Mouse (Mus musculus) spleen, adult 12 weeks (tissue): ENCODE measurements around the gene Grin2b.
"Not testable (repeated sequence)": the region's sequence is repeated elsewhere in the genome, so short reads cannot be mapped to it uniquely, and the experiment has no call there.

ENCODE experiments used
- DNase-seq: peaks from one replicate; pipeline ENCODE4 v3.0.0; 2022; ENCODE audit warnings: low spot score

The Grin2b gene

DNA sequence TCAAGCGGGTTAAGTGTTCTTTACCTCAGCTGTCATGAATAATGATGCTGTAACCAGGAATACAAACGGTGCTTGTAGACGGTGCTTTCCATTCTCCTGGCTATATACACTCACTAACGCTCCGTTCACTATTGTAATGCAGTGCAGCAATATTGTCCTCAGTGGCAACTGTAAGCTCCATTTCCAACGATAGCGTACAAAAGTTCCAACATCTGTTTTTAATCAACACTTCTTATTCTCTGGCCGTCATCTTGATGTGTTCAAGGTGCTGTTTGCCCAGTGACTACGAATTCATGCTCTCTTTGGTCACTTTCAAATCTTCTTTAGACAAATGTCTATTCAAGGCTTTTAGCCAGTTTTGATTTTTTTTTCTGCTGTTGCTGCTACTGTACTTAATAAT lies 480.8 kb downstream of the Grin2b start:
- DNase-seq = no peak

DNA sequence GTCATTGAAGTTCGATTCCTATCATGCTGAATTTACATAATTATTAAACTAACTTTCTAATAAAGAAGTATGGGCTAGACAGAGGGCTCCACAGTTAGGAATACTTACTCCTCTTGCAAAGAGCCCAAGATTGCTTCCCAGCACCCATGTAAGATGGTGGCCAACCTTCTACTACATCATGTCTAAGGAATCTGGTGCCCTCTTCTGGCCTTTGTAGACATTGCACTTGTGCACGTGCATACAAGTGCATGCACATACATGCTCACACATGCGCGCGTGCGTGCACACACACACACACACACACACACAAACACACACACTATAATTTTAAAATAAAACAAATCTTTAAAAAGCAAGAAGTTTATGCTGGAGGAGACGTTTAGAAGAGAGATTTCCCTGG lies 481.8 kb downstream of the Grin2b start:
- DNase-seq = no peak

DNA sequence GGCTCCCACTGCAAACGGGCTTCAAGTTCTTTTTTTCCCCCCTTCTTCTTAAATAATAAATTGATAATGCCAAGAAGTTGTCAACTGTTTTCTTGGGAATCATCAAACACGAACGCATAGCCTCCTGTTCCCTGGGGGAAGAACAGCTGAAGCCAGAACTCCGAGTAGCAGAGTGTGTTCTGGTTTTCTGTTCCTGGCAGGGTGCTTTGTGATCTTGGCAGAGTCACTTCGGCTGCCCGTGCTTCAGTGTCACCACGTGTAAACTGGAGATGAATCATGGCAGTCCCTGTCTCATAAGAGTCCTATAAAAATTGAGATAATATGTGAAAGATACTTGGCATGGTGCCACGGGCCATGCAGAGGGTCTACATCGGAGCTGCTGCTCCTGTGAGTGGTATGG lies 485.4 kb downstream of the Grin2b start:
- DNase-seq = no peak

DNA sequence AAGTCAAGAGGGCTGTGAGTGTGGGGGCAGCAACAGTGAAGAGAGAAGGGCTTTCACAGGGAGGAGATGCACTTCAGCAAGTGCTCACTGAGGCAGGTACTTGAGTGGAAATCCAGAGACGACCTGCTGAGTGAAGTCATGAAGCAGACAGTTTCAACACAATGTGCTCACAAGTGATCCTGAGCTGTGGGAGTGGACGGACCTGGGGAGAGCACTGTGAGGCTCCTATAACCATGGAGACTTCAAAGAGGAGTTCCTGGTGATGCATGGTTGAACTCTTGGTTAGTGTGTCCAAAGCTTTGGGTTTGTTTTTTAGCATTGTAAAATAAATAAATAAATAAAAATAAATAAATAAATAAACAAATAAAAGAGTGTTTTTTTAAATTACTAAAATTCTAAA lies 489.1 kb downstream of the Grin2b start:
- DNase-seq = no peak

DNA sequence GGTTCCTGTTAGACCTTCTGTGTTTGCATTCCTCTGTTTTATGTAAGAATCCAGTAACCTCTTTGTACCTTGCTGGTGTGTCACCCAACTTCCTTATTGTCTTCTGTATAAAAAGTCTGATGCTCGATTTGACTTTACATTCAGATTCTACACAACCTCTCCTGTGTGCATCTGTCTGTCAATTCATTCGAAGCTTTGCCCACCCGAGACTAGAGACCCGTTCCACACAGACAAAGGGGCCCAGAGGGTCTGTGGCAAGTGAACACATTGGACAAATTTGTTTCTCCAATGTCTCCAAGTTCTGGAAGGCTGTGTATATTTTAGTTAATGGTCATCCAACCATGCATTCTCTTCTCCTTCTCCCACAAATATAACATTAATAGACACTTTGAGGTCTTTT lies 491.9 kb downstream of the Grin2b start:
- not testable (repeated sequence) for DNase-seq

DNA sequence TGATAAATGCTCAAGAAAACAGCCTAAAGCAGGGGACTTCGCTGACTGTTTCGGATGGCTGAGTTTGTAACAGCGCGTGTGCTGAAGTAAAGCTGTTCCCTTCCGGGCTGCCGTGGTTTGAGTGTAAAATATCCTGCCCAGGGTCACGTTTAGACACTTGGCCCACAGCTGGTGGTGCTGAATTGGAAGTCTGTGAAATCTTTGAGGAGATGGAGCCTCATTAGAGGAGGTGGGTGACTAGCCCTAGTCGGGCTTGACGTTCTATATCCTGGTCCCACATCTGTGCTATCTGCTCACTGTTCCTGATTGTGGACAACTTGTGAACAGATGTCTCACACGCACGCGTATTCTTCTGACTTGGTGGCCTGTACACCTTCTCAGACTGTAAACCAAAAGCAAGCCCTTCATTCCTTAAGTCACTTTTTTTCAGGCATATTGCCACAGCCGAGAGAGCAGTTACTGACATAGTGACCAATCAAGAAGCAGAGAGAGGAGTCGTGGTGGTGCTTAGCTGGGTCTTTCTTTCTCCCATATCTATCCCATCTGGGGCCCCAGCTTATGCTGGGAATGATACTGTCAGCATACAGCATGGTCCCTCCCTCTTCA lies 493.1 kb downstream of the Grin2b start:
- DNase-seq = no peak

DNA sequence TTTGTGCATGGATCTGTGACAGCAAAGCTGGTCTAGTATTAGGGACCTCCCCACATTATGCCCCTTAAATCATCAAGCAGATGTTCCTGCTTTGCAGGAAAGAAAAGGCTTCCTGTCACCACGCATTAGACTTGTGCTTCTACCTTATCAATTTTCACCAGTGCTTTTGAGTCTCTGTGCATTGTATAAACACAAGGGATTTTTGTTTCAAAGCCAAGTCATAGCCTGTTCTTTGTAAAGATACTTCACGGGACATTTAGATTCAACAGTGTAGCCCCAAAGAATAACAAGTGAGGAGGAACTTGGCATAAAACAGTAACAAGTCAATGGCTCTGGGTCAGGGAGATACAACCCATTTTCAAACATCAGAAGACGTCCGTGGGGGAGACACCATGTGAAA lies 498.9 kb downstream of the Grin2b start:
- DNase-seq = no peak

DNA sequence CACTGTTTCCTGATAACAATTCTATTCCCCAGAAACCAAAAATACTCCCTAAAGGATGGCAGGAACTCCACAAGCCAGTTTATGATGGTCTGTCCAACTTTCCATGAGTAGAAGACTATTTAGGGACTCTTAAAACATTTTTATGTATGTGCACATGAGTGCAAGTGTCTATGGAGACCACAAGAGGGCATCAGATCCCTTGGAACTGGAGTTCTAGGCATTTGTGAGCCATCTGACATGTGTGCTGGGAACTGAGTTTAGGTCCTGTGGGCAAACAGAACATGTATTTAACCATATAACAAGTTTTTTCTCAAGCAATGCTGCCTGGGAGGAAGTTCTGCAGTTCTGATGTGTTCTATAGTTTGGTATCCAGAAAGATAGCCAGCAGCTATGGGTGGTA lies 501.3 kb downstream of the Grin2b start:
- no peak for DNase-seq
